Mouse (Mus musculus) G1E (cell line): ENCODE measurements around the gene Atp2b2. TPM values are rescaled to one million over a fixed set of nuclear protein-coding genes. Genes with fewer than 3 reads are reported as not detected.
A peak's percentile ranks its signal among the peaks of the same experiment; 100 is the strongest.

ENCODE experiments used
- ATAC-seq: 2 replicates; pipeline ENCODE4 v1.8.0; 2016; ENCODE audit warnings: mild to moderate bottlenecking; ENCODE audit not compliant: insufficient number of reproducible peaks, poor library complexity, low FRiP score, severe bottlenecking; ENCODE audit errors: extremely low read depth
- DNase-seq: peaks from one replicate; pipeline ENCODE4 v3.0.0; 2012; ENCODE audit warnings: low spot score
- H3K27me3 ChIP-seq: 2 replicates; pipeline ENCODE4 v1.6.1; 2012; ENCODE audit warnings: mild to moderate bottlenecking, low read length, inconsistent platforms; ENCODE audit not compliant: insufficient read depth
- H3K36me3 ChIP-seq: replicated peaks from 2 replicates; pipeline ENCODE3; 2012; ENCODE audit warnings: mild to moderate bottlenecking, inconsistent platforms
- H3K4me1 ChIP-seq: 2 replicates; pipeline ENCODE4 v1.6.1; 2012; ENCODE audit warnings: low read depth, low read length, inconsistent platforms, mixed read lengths; ENCODE audit not compliant: insufficient read depth
- H3K4me3 ChIP-seq: 2 replicates; pipeline ENCODE4 v1.5.1; 2012; ENCODE audit warnings: low read depth, mild to moderate bottlenecking, inconsistent platforms, low read length, moderate library complexity, mixed read lengths
- H3K9me3 ChIP-seq: replicated peaks from 2 replicates; pipeline ENCODE4 v1.6.1; 2012; ENCODE audit warnings: inconsistent platforms
- CTCF ChIP-seq: IDR thresholded peaks from 2 replicates; pipeline ENCODE4 v1.5.1; 2012; ENCODE audit warnings: low read depth, low read length, inconsistent platforms, mixed read lengths
- GATA1 ChIP-seq: IDR thresholded peaks from 2 replicates; pipeline ENCODE4 v1.6.1; 2012; ENCODE audit warnings: borderline replicate concordance, low read length, inconsistent platforms, mixed read lengths
- GATA2 ChIP-seq: IDR thresholded peaks from 2 replicates; pipeline ENCODE4 v1.6.1; 2012; ENCODE audit warnings: low read depth, low read length, inconsistent platforms, borderline replicate concordance
- POLR2AphosphoS5 ChIP-seq: IDR thresholded peaks from 2 replicates; pipeline ENCODE4 v1.6.1; 2012; ENCODE audit warnings: low read depth, low read length, inconsistent platforms; ENCODE audit not compliant: insufficient replicate concordance
- TAL1 ChIP-seq: conservative IDR thresholded peaks from 2 replicates; pipeline ENCODE4 v1.6.1; 2012; ENCODE audit warnings: low read depth, low read length, inconsistent platforms, mixed read lengths
- polyA plus RNA-seq: library from polyadenylated mRNA; stranded (reverse); fragments of >175 nt; gene quantifications from 2 replicates; pipeline ENCODE4 v1.2.3, GENCODE M21; 2012
- total RNA-seq, 2 experiments: library from RNA; stranded (forward) in 1 of 2; stranded (reverse) in 1 of 2; fragments of 200-1000 nt in 1 of 2; fragments of >200 nt in 1 of 2; fragmentation: Nextera tagmentation in 1 of 2; gene quantifications; 2 replicates each; pipeline ENCODE4 v1.2.3; 2014 to 2017

Gene Atp2b2
- total and polyA plus RNA-seq, 3 experiments = 0.22 TPM; not detected in 2

DNA sequence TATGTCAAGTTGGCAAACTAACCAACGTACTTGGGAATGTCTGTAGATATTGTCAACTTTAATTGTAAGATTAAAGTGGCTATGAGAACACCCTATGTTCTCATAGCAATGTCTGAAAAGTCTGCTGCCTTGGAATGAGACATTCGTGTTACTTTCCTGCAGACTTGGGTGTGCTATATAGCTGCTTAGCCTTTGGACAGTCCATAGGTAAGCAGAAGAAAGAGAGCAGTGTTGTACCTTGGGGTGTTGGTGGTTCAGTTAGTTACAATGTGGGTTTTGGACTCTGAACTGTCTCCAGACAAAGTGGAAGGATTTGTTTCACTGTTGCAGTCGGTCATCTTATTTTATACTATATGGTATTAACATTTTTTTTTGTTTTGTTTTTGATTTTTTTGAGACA is 329.7 kb downstream of the Atp2b2 start:
- ATAC-seq (no peak), DNase-seq (no peak)
- Histone ChIP-seq H3K4me1 (peaks cover 29% of the 10 kb centered on the region), H3K9me3 (no peaks in the 10 kb centered on the region), H3K36me3 (peaks cover 99% of the 10 kb centered on the region), H3K4me3 (no peak overlapping the region), H3K27me3 (no peaks in the 10 kb centered on the region)
- TF ChIP-seq POLR2AphosphoS5 = no peak
- TF ChIP-seq GATA2 = no peak
- no peak for TF ChIP-seq CTCF

DNA sequence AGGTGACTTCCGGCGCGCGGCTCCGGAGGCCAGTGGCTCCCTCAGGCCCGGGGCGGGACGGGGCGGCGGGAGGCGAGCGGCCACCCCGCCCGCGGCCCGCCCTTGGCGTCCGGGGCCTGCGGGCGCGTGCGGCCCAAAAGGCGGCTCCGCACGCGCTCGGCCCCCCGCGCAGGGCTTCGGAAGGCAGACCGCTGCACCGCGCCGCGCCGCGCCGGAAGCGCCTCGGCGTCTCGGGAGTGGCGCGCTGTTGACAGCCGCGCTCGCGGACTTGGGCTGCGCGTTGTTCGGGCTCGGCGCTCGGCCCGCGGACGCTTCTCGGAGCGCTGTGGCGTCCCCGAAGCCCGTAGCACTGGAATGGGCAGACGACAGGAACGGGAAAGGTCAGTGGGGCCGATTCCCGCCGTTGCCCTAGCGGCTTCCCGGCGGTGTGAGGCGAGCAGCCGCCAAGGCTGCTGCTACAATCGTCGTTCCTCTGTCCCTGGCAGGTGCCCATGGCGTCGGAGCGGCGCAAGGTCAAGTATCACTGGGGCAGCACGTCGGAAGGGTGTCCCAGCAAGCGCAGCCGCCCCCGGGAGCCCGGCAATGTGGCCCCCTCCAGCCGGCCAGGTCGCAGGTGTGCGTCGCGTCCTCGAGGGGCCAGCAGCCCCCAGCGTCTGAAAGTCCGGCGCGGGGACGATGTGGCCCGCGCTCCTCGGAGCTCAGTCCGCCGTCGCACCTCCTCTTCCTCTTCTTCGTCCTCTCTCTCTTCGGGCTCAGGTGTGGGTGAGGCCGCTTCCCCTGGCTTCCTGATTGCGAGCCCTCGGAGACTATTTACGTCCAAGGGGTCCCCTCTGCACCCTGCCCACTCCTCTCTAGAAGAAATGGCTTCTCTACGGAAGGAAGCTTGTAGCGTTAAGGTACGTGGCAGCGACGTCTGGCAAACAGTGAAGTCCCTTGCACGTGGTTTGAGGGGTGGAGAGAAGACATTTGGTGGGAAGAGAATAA is 344.9 kb downstream of the Atp2b2 start:
- TF ChIP-seq TAL1 (no peak), GATA1 (no peak), CTCF (no peak), POLR2AphosphoS5 (no peak), GATA2 (no peak)
- peaks cover 73% of the 10 kb centered on the region for H3K4me1 ChIP-seq
- ATAC-seq = no peak

DNA sequence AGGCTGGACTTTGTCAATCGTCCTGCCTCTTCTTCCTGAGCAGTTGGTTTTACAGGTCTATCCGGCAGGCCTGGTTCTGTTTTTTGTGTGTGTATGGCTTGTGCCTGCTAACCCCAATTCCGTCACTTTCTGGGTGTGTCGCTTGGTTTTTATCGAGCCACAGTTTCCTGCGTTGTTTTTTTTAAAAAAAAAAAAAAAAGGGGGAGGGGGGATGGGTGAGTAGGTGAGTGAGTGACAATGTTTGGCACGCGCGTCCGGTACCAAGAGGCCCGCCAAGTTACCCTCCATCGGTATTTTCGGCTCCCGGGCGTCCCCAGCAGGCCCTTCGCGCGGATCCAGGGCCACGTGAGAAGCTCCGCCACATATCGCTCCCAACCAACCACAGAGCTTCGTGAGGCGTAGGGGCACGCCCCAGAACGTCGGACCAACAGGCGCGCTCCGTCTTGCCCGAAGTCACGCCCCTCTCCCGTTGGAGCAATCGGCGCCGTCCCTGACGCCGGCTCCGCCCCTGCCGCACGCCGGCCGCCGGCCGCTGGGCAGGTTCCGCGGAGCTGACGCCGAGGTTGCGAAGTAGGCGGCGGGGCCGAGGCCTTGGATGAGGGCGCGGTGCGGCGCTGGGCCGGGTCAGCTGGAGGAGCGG is 345.7 kb downstream of the Atp2b2 start, which contains the start of gene Tatdn2:
Tatdn2 (plus strand) TSS at position 469 of the 640 bp plus-strand sequence.
- ATAC-seq (peak; percentile 96), DNase-seq (peak; percentile 95)
- Histone ChIP-seq H3K36me3 (peaks cover 56% of the 10 kb centered on the region), H3K4me3 (peak within 1 kb of the TSS; percentile 97), H3K4me1 (peaks cover 73% of the 10 kb centered on the region), H3K27me3 (no peaks in the 10 kb centered on the region), H3K9me3 (no peaks in the 10 kb centered on the region)
- TF ChIP-seq POLR2AphosphoS5 (no peak), CTCF (no peak), GATA1 (no peak), GATA2 (no peak), TAL1 (no peak)

More for the DNA sequence above, 344.9 kb downstream of the Atp2b2 start:
- Histone ChIP-seq H3K4me3 (peak overlapping the region; percentile 97), H3K36me3 (peaks cover 61% of the 10 kb centered on the region), H3K9me3 (no peaks in the 10 kb centered on the region), H3K27me3 (no peaks in the 10 kb centered on the region)
- peak; percentile 46 for DNase-seq

DNA sequence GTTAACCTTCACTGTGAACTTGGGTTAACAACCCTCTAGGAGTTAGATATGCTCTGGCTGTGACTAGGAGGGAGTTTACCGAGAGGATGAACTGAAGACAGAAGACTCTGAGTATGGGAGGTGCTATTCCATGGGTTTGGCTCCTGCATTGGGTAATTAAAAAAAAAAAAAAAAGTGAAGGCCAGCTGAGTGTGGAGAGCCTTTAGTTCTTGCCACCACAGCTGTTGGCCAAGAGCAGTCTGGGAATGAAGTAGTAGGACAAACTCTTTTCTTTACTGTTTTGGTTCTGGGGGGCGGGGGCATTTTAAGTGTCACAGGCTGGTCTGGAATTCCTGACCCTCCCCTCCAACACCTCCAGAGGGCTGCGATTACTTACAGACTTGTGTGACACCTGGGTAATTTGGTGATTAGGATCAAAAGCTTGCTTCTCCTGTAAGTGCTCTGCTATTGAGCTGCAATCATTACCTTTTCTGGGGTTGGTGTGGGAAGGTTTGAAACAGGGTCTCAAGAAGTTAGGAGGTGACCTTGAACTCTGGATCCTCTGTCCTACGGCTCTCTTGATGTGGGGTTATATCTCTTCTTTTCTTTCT is 346.6 kb downstream of the Atp2b2 start:
- Histone ChIP-seq H3K27me3 (no peaks in the 10 kb centered on the region), H3K4me1 (peaks cover 76% of the 10 kb centered on the region), H3K4me3 (peak overlapping the region; percentile 97; the same call in 1 of the 2 replicates), H3K9me3 (no peaks in the 10 kb centered on the region), H3K36me3 (peaks cover 48% of the 10 kb centered on the region)
- DNase-seq = no peak
- TF ChIP-seq TAL1 = no peak
- no peak for TF ChIP-seq GATA2
- TF ChIP-seq CTCF = no peak
- TF ChIP-seq POLR2AphosphoS5 = no peak
- no peak for TF ChIP-seq GATA1
- ATAC-seq = no peak

DNA sequence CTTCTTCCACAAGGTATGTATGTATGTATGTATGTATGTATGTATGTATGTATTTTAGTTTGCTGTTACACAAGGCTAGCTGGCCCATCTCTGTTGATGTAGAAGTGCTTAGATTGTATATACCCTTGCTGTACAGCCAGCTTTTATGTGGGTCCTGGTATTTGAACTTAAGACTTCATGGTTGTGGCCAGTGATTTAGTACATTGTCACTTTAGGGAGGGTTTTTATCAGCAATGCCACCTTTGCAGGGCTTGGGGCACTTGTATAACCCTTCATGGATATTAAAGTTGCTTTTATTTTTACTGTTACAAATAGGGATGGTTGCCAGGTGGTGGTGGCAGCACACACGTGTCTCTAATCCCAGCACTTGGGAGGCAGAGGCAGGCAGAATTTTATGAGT is 347.2 kb downstream of the Atp2b2 start:
- Histone ChIP-seq H3K36me3 (peaks cover 41% of the 10 kb centered on the region), H3K4me1 (peaks cover 78% of the 10 kb centered on the region), H3K4me3 (no peak overlapping the region)

More for the DNA sequence above, 347.2 kb downstream of the Atp2b2 start:
- Histone ChIP-seq H3K9me3 (no peaks in the 10 kb centered on the region), H3K27me3 (no peaks in the 10 kb centered on the region)
- DNase-seq = no peak
- TF ChIP-seq POLR2AphosphoS5 (no peak), GATA1 (no peak), CTCF (no peak), GATA2 (no peak), TAL1 (peak; percentile 13; the same call in 1 of the 2 replicates)
- ATAC-seq = no peak

Other genes with a start within 250 kb of the Atp2b2 start
- gene Slc6a11, start 88.6 kb upstream of the Atp2b2 start, total RNA-seq (2014; fragmentation: Nextera tagmentation) = not detected in 2 replicates
- gene Slc6a11, start 88.6 kb upstream of the Atp2b2 start, total RNA-seq (2017) = 0.06 and 0.38 TPM in 2 replicates
- not detected in 2 replicates for gene Slc6a11, start 88.6 kb upstream of the Atp2b2 start, polyA plus RNA-seq
- not detected in 2 replicates for gene Slc6a1, start 240.0 kb upstream of the Atp2b2 start, total RNA-seq (2014; fragmentation: Nextera tagmentation)
- 0.17 and 0.27 TPM in 2 replicates for gene Slc6a1, start 240.0 kb upstream of the Atp2b2 start, total RNA-seq (2017)
- not detected in 2 replicates for gene Slc6a1, start 240.0 kb upstream of the Atp2b2 start, polyA plus RNA-seq